Mouse (Mus musculus): Measurements from ENCODE around the gene Ahdc1. TPM values are rescaled to one million over a fixed set of nuclear protein-coding genes. Genes with fewer than 3 reads are reported as not detected.

Ahdc1 gene
- polyA plus RNA-seq, 1 experiment from 2014 or later = 4.9 TPM

DNA sequence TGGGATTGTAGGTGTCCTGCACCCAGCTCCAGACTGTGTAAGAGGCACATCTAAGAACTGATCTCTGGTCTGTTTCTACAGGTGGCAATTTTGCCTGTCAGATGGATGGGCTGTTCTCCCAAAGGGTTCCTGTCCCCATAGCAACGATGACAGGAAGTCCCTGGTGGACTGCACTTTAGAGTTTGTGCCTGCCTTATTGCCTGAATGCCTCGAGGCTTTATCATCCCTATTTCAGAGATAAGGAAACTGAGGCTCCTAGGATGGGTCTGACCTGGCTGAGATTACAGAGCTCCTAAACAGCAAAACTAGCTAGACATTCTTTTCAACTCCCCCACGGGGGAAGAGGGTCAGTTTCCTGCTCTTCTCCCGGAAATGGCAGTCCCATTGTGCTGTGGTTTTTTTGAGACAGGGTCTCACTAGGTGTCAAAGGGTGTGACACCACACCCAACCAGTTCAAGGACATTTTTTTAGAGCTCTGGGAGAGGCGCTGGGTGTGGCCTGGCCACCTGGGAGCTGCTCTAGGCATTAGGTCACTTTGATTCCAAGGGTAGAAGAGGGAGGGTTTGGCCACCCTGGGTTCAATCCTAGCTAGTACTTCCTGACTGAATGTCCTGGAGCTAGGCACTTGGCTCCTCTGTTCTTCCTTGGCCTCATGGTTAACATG, 111.0 kb downstream of the Ahdc1 start:
- no peaks in the 10 kb centered on the region for H3K36me3 ChIP-seq (ENCODE audit: control insufficient read depth, insufficient read depth, low read length)
- no peak overlapping the region for H3K4me2 ChIP-seq
- H3K9me3 ChIP-seq (ENCODE audit: control insufficient read depth, low read length) = no peaks in the 10 kb centered on the region; the same call in 1 of the 2 replicates
- H3K27me3 ChIP-seq (ENCODE audit: control insufficient read depth, insufficient read depth, low read length) = no peaks in the 10 kb centered on the region
- DNase-seq (ENCODE audit: low spot score, missing footprints) (peak; percentile 78), ATAC-seq (ENCODE audit: low FRiP score) (no peak)
- no peak overlapping the region for H3K4me3 ChIP-seq (ENCODE audit: low read depth, low read length)
- H3K9ac ChIP-seq (ENCODE audit: low read length) = no peak overlapping the region
- H3K27ac ChIP-seq (ENCODE audit: low read depth, low read length) = no peak overlapping the region
- 63% methylated on average over 5 of the region's 5 CpGs for WGBS
- H3K4me1 ChIP-seq (ENCODE audit: control insufficient read depth, insufficient read depth, low read length) = peaks cover 10% of the 10 kb centered on the region; the same call in 1 of the 2 replicates

DNA sequence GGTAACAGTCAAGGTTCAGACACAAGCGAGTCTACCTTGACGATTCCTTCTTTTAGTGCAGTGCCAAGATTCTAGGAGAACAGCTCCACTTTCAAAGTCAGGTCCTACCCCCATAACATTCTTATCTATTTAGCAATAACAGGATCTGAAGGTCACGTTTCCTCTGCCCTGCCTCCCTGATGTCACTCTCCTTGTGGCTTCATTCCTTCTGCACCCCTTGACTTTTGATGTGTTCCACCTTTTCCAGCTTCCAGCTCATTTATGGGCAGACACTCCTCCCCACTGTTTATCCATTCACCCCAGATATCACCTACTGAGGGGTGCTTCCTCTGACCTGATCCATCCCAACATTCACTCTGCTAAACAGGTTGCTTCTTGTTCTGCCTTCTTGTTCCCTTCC, 116.0 kb downstream of the Ahdc1 start:
- 87% methylated on average over 3 of the region's 3 CpGs for WGBS

More for the DNA sequence above, 116.0 kb downstream of the Ahdc1 start:
- Histone ChIP-seq H3K4me1 (ENCODE audit: control insufficient read depth, insufficient read depth, low read length) (peaks cover 18% of the 10 kb centered on the region), H3K27ac (ENCODE audit: low read depth, low read length) (no peak overlapping the region), H3K4me2 (no peak overlapping the region), H3K36me3 (ENCODE audit: control insufficient read depth, insufficient read depth, low read length) (no peaks in the 10 kb centered on the region), H3K9me3 (ENCODE audit: control insufficient read depth, low read length) (no peaks in the 10 kb centered on the region; the same call in 1 of the 2 replicates), H3K4me3 (ENCODE audit: low read depth, low read length) (no peak overlapping the region), H3K9ac (ENCODE audit: low read length) (no peak overlapping the region), H3K27me3 (ENCODE audit: control insufficient read depth, insufficient read depth, low read length) (no peaks in the 10 kb centered on the region)
- no peak for ATAC-seq (ENCODE audit: low FRiP score)
- DNase-seq (ENCODE audit: low spot score, missing footprints) = peak; percentile 57

Other genes with a start within 250 kb of the Ahdc1 start
- 164 TPM in 2 replicates for gene Rpa2, start 242.9 kb upstream of the Ahdc1 start, polyA plus RNA-seq (2014; fragmentation: Nextera tagmentation; extraction: Ambion mirVana)
- gene Themis2, start 214.9 kb upstream of the Ahdc1 start, polyA plus RNA-seq (2014; fragmentation: Nextera tagmentation; extraction: Ambion mirVana) = 1.1 TPM in 2 replicates
- 118 and 119 TPM in 2 replicates for gene Ppp1r8, start 168.1 kb upstream of the Ahdc1 start, polyA plus RNA-seq (2014; fragmentation: Nextera tagmentation; extraction: Ambion mirVana)
- gene Stx12, start 126.8 kb upstream of the Ahdc1 start, polyA plus RNA-seq (2014; fragmentation: Nextera tagmentation; extraction: Ambion mirVana) = 96.4 and 99.8 TPM in 2 replicates
- gene Fam76a, start 88.7 kb upstream of the Ahdc1 start, polyA plus RNA-seq (2014; fragmentation: Nextera tagmentation; extraction: Ambion mirVana) = 30.1 and 31.7 TPM in 2 replicates
- gene Fgr, start 37.2 kb upstream of the Ahdc1 start, polyA plus RNA-seq (2014; fragmentation: Nextera tagmentation; extraction: Ambion mirVana) = not detected in 2 replicates
- gene Wasf2, start 119.2 kb downstream of the Ahdc1 start, polyA plus RNA-seq (2014; fragmentation: Nextera tagmentation; extraction: Ambion mirVana) = 38.3 and 40.1 TPM in 2 replicates
- gene Cd164l2, start 200.9 kb downstream of the Ahdc1 start, polyA plus RNA-seq (2014; fragmentation: Nextera tagmentation; extraction: Ambion mirVana) = 0.23 and 0.47 TPM in 2 replicates
- 0.10 and 0.55 TPM in 2 replicates for gene Gpr3, start 201.3 kb downstream of the Ahdc1 start, polyA plus RNA-seq (2014; fragmentation: Nextera tagmentation; extraction: Ambion mirVana)
- gene Map3k6, start 229.6 kb downstream of the Ahdc1 start, polyA plus RNA-seq (2014; fragmentation: Nextera tagmentation; extraction: Ambion mirVana) = 1.3 and 2.0 TPM in 2 replicates